Mouse (Mus musculus): ENCODE data around the gene Rnpc3.

Gene Rnpc3

GRCm38 (mm10) chr3:113629606-113630359 is at the start of gene Rnpc3:
Rnpc3 (minus strand) TSS chr3:113630149.
- DNase-seq: peak; percentile 98

GRCm38 (mm10) chr3:113656940-113657339 is 27.0 kb upstream of the Rnpc3 start:
- peak; percentile 50 for DNase-seq

- no peak for DNase-seq
Measured at GRCm38 (mm10) chr3:113654335-113654734, 24.4 kb upstream of the Rnpc3 start.

- DNase-seq: peak; percentile 58
Measured at GRCm38 (mm10) chr3:113651386-113651785, 21.4 kb upstream of the Rnpc3 start.

GRCm38 (mm10) chr3:113639545-113639944 is 9.6 kb upstream of the Rnpc3 start:
- DNase-seq: no peak

- no peak for DNase-seq
Measured at GRCm38 (mm10) chr3:113634220-113634619, 4.3 kb upstream of the Rnpc3 start.

GRCm38 (mm10) chr3:113631611-113632010 is 1.7 kb upstream of the Rnpc3 start:
- no peak for DNase-seq

- peak; percentile 42 for DNase-seq
Measured at GRCm38 (mm10) chr3:113630564-113630963, 615 bp upstream of the Rnpc3 start.

- DNase-seq: no peak
Measured at GRCm38 (mm10) chr3:113606599-113606998, 23.4 kb downstream of the Rnpc3 start, which contains the start of gene Amy1. Amy1 (minus strand) TSS chr3:113606699.

- DNase-seq: peak; percentile 27
Measured at GRCm38 (mm10) chr3:113590844-113591243, 39.1 kb downstream of the Rnpc3 start.

GRCm38 (mm10) chr3:113574578-113574977 is 55.4 kb downstream of the Rnpc3 start:
- DNase-seq: no peak

- DNase-seq: no peak
Measured at GRCm38 (mm10) chr3:113574138-113574537, 55.8 kb downstream of the Rnpc3 start.

- no peak for DNase-seq
Measured at GRCm38 (mm10) chr3:113572158-113572557, 57.8 kb downstream of the Rnpc3 start.
